32 mouse cellular contexts compared by ENCODE assay signal in the genomic region with DNA sequence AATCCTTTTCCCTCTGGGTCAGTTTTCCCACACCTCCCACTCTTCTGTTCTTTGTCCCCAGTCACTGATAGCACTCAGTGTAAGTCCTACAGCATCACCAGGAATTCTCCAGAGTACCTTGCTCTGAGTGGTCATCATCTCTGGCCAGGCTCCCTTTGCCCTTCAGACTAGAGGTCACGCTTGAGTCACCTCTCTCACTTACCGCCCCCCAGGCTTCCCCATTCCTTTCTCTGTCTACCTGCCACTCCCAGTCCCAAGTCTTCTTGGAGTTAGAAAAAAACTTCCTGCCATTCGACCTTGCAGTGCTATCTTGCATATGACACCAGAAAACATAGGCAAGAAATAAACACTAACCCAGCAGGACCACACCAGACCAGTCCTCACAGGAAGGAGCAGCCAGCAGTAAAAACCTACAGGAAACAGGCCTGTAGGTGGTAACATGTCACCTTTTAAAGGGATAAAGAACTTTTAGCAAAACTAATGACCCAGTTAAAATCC. TPM values are rescaled to one million over a fixed set of nuclear protein-coding genes. Genes with fewer than 3 reads are reported as not detected.
DNase-seq lines count a peak whose midpoint lies in the region; ATAC-seq and TF ChIP-seq lines count a peak whose summit lies in the region.
"Had no signal": no experiment of that assay in that cellular context is flagged by ENCODE, and none has a peak within 500 bp of the region (broad histone marks: within the 10 kb centered on the region; RNA-seq: fewer than 3 reads in every experiment).

No protein-coding gene starts in this region.

- H3K27me3 ChIP-seq in kidney, postnatal 0 days (ENCODE audit: insufficient read depth, low read length), result no peaks in the 10 kb centered on the region
- H3K27me3 ChIP-seq in kidney, adult 2 months (replicated peaks; ENCODE audit: control insufficient read depth, insufficient read depth, low read length), result no peaks in the 10 kb centered on the region
- H3K27me3 ChIP-seq: embryonic facial prominence, embryonic 13.5 days; forebrain, embryonic 12.5 days; forebrain, embryonic 15.5 days; heart, embryonic 12.5 days; heart, embryonic 15.5 days; hindbrain, embryonic 13.5 days had no signal

- H3K27ac ChIP-seq in kidney, postnatal 0 days, result no peak overlapping the region
- no peak overlapping the region for H3K27ac ChIP-seq in kidney, adult 2 months (ENCODE audit: insufficient read depth, low read depth, low read length)
- H3K27ac ChIP-seq: embryonic facial prominence, embryonic 10.5 days; embryonic facial prominence, embryonic 13.5 days; forebrain, embryonic 12.5 days; forebrain, embryonic 15.5 days; heart, embryonic 15.5 days; hindbrain, embryonic 10.5 days; hindbrain, embryonic 13.5 days had no signal

- 67% methylated on average over 3 of the region's 3 CpGs for WGBS in kidney, postnatal 0 days
- WGBS in kidney, adult 2 months, result 50% methylated on average over 3 of the region's 3 CpGs

- H3K4me1 ChIP-seq in kidney, postnatal 0 days (replicated peaks; ENCODE audit: insufficient read depth, low read length), result no peaks in the 10 kb centered on the region
- no peaks in the 10 kb centered on the region for H3K4me1 ChIP-seq in kidney, adult 2 months (ENCODE audit: control insufficient read depth, insufficient read depth, low read length)
- H3K4me1 ChIP-seq: embryonic facial prominence, embryonic 13.5 days; forebrain, embryonic 12.5 days; forebrain, embryonic 15.5 days; hindbrain, embryonic 10.5 days; hindbrain, embryonic 13.5 days had no signal

- no peak overlapping the region for H3K4me3 ChIP-seq in kidney, postnatal 0 days (replicated peaks; ENCODE audit: low read depth, low read length)
- no peak overlapping the region for H3K4me3 ChIP-seq in kidney, adult 2 months (ENCODE audit: insufficient read depth, low read depth, low read length)
- H3K4me3 ChIP-seq: embryonic facial prominence, embryonic 10.5 days; embryonic facial prominence, embryonic 13.5 days; erythroblast, embryonic 14.5 days; forebrain, embryonic 12.5 days; forebrain, embryonic 15.5 days; heart, embryonic 12.5 days; heart, embryonic 15.5 days; hindbrain, embryonic 10.5 days; hindbrain, embryonic 13.5 days had no signal

- no peak overlapping the region for H3K9ac ChIP-seq in kidney, postnatal 0 days (ENCODE audit: low read depth, low read length)
- H3K9ac ChIP-seq: embryonic facial prominence, embryonic 13.5 days; forebrain, embryonic 12.5 days; forebrain, embryonic 15.5 days; heart, embryonic 12.5 days; heart, embryonic 15.5 days; hindbrain, embryonic 13.5 days had no signal

- peak; percentile 60 for ATAC-seq in kidney, postnatal 0 days (replicated peaks; ENCODE audit: low FRiP score, low read depth)
- ATAC-seq: CD4-positive, CD25-positive, alpha-beta regulatory T cell, adult 4 months; forebrain, embryonic 15.5 days; hindbrain, embryonic 16.5 days had no signal

- H3K36me3 ChIP-seq in kidney, postnatal 0 days (ENCODE audit: insufficient read depth, low read length), result peaks cover 82% of the 10 kb centered on the region
- peaks cover 4% of the 10 kb centered on the region for H3K36me3 ChIP-seq in kidney, adult 2 months (ENCODE audit: control insufficient read depth, insufficient read depth, low read length)

- no peaks in the 10 kb centered on the region for H3K9me3 ChIP-seq in kidney, postnatal 0 days (replicated peaks; ENCODE audit: low read length)
- H3K9me3 ChIP-seq: embryonic facial prominence, embryonic 10.5 days; embryonic facial prominence, embryonic 13.5 days; forebrain, embryonic 12.5 days; forebrain, embryonic 15.5 days; heart, embryonic 12.5 days; heart, embryonic 15.5 days; hindbrain, embryonic 10.5 days; hindbrain, embryonic 13.5 days had no signal

- no peak for TF ChIP-seq POLR2A in kidney, adult 2 months (IDR thresholded peaks at IDR 0.05; ENCODE audit: low read depth, low read length)

- no peak for TF ChIP-seq CTCF in kidney, postnatal 0 days (IDR thresholded peaks at IDR 0.05; ENCODE audit: low read depth)
- TF ChIP-seq CTCF in kidney, adult 2 months (conservative IDR thresholded peaks at IDR 0.05; ENCODE audit: insufficient read depth, insufficient read length, low read depth, low read length), result no peak

- no peak for DNase-seq in kidney, postnatal 0 days (ENCODE audit: low spot score)
- DNase-seq in kidney, adult 2 months, result no peak
- DNase-seq in ZHBTc4 (ENCODE audit: low read depth, low spot score), result peak; percentile 43
- DNase-seq in yolk sac, embryonic 10.5 days (ENCODE audit: low spot score), result peak; percentile 58
- no peak for DNase-seq in adrenal gland, adult 18-20 months (ENCODE audit: low spot score in 2 of 2)
- DNase-seq in layer of hippocampus, postnatal 14 days (ENCODE audit: low spot score in 2 of 2), result no peak
- DNase-seq: adrenal gland, adult 8-10 months; adrenal gland, postnatal 25 days; cerebellum, adult 11-12 months; cerebellum, adult 8-10 months; cerebellum, postnatal 10 days; cerebellum, postnatal 36 days; embryo, embryonic 11 days; gastrocnemius, postnatal 14 days; heart, adult 11 months; heart, postnatal 10 days; heart, postnatal 36 days had no signal

- no peak overlapping the region for H3K4me2 ChIP-seq in kidney, postnatal 0 days (ENCODE audit: low read length)
- H3K4me2 ChIP-seq: embryonic facial prominence, embryonic 13.5 days; forebrain, embryonic 12.5 days; forebrain, embryonic 15.5 days; heart, embryonic 12.5 days; heart, embryonic 15.5 days; hindbrain, embryonic 13.5 days had no signal

RNA-seq across cellular contexts. Expression of a gene that starts 10.0 kb away (rescaled TPM):
- polyA plus RNA-seq in kidney, postnatal 0 days (2015; fragmentation: Nextera tagmentation; extraction: Ambion mirVana), result 20.9 and 21.2 TPM in 2 replicates
- 19.9 and 37.9 TPM in 2 replicates for polyA plus RNA-seq in kidney, adult 2 months (2012; rRNA removed)
- total RNA-seq in adrenal gland, adult 18-20 months (2021), result 10 to 100 TPM; 14.8 to 21.2 TPM
- total RNA-seq in layer of hippocampus, postnatal 14 days (2021), result 1 to 10 TPM; 4.1 to 6.6 TPM

RNA-seq across cellular contexts. Expression of a gene that starts 10.4 kb away (rescaled TPM):
- 117 and 124 TPM in 2 replicates for polyA plus RNA-seq in kidney, postnatal 0 days (2015; fragmentation: Nextera tagmentation; extraction: Ambion mirVana)
- 53.8 and 56.7 TPM in 2 replicates for polyA plus RNA-seq in kidney, adult 2 months (2012; rRNA removed)
- 10 to 100 TPM; 54.5 to 67.4 TPM for total RNA-seq in adrenal gland, adult 18-20 months (2021)
- total RNA-seq in layer of hippocampus, postnatal 14 days (2021), result 10 to 100 TPM; 71.8 to 75.5 TPM

RNA-seq across cellular contexts. Expression of a gene that starts 32.8 kb away (rescaled TPM):
- polyA plus RNA-seq in kidney, postnatal 0 days (2015; fragmentation: Nextera tagmentation; extraction: Ambion mirVana), result 0.10 and 0.11 TPM in 2 replicates
- 0.14 and 0.17 TPM in 2 replicates for polyA plus RNA-seq in kidney, adult 2 months (2012; rRNA removed)
- total RNA-seq in adrenal gland, adult 18-20 months (2021), result not detected
- under 1 TPM in 1 of 2 experiments, not detected in 1; 0.24 TPM for total RNA-seq in layer of hippocampus, postnatal 14 days (2021)
- total RNA-seq: adrenal gland, adult 8-10 months; adrenal gland, postnatal 25 days; gastrocnemius, adult 18-20 months; gastrocnemius, postnatal 4 days; heart, adult 8-10 months; heart, postnatal 10 days; heart, postnatal 36 days had no signal
- polyA plus RNA-seq: C2C12; heart, embryonic 15.5 days had no signal

Comparison
In these comparisons a context has a peak if more than half of its experiments do, and no peak if none do; other contexts are left out.
1. DNase-seq: peak in ZHBTc4 (single experiment) and yolk sac, embryonic 10.5 days (single experiment); none in kidney, postnatal 0 days (single experiment), kidney, adult 2 months (single experiment), adrenal gland, adult 18-20 months (0 of 2) and layer of hippocampus, postnatal 14 days (0 of 2).